Mouse (Mus musculus): Measurements from ENCODE around the gene Tpst1.

DNA sequence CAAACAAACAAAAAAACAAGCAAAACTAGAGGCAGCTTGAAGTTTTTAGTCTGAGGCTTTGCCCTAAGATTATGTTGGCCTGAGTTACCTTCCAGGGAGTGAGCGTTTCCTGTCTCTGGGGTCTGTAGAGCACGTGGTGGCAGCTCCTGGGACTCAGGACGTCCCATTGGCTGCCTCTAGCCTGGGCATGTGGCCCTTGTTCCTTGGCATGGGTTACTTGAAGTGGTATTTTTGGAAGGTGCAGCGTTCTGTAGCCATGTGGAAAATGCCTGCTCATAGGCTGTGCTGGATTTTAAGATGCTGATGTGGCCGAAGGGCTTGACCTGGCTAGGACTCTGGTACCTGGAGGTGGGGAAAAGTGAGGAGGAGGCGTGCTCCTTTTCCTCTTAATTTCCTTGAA, 3.3 kb downstream of the Tpst1 start:
- TF ChIP-seq CTCF (IDR thresholded peaks at IDR 0.05; ENCODE audit: low read depth, low read length) (no peak), TAL1 (conservative IDR thresholded peaks at IDR 0.05; ENCODE audit: low read depth, low read length) (no peak), GATA1 (IDR thresholded peaks at IDR 0.05; ENCODE audit: borderline replicate concordance, low read length) (no peak)

Measured in G1E (cell line).